Mouse (Mus musculus) c-Kit-negative CD71-positive TER-119-positive erythroid progenitor cells, embryonic 14.5 days (primary cell): ENCODE data around the gene Sh3kbp1.

Experiments
- DNase-seq: peaks from one replicate; pipeline ENCODE4 v3.0.0-alpha.2; 2013; ENCODE audit warnings: low read depth, low spot score

Gene Sh3kbp1

GRCm38 (mm10) chrX:159915125-159915524, 288.1 kb downstream of the Sh3kbp1 start:
- no peak for DNase-seq

GRCm38 (mm10) chrX:159924759-159925158, 297.7 kb downstream of the Sh3kbp1 start:
- DNase-seq = no peak

GRCm38 (mm10) chrX:159928165-159928564, 301.1 kb downstream of the Sh3kbp1 start:
- no peak for DNase-seq

- DNase-seq = no peak
These were observed 301.8 kb downstream of the Sh3kbp1 start for GRCm38 (mm10) chrX:159928834-159929233.

GRCm38 (mm10) chrX:159932027-159932426, 305.0 kb downstream of the Sh3kbp1 start:
- DNase-seq = no peak

- DNase-seq = no peak
These were observed 315.5 kb downstream of the Sh3kbp1 start for GRCm38 (mm10) chrX:159942569-159942968.

- no peak for DNase-seq
These were observed 316.5 kb downstream of the Sh3kbp1 start for GRCm38 (mm10) chrX:159943586-159943985.

- DNase-seq = no peak
These were observed 326.7 kb downstream of the Sh3kbp1 start for GRCm38 (mm10) chrX:159953546-159954429.

- DNase-seq = no peak
These were observed 327.3 kb downstream of the Sh3kbp1 start for GRCm38 (mm10) chrX:159954430-159954779.

GRCm38 (mm10) chrX:159955433-159955832, 328.4 kb downstream of the Sh3kbp1 start:
- no peak for DNase-seq

GRCm38 (mm10) chrX:159961385-159961784, 334.3 kb downstream of the Sh3kbp1 start:
- no peak for DNase-seq

GRCm38 (mm10) chrX:159963273-159963672, 336.2 kb downstream of the Sh3kbp1 start:
- peak; percentile 3 for DNase-seq

- DNase-seq = no peak
These were observed 336.9 kb downstream of the Sh3kbp1 start for GRCm38 (mm10) chrX:159963925-159964324.

GRCm38 (mm10) chrX:159969025-159969424, 342.0 kb downstream of the Sh3kbp1 start:
- DNase-seq = no peak

GRCm38 (mm10) chrX:159971091-159971779, 344.2 kb downstream of the Sh3kbp1 start:
- DNase-seq = no peak

- peak; percentile 13 for DNase-seq
These were observed 346.7 kb downstream of the Sh3kbp1 start for GRCm38 (mm10) chrX:159973730-159974129.

- no peak for DNase-seq
These were observed 349.2 kb downstream of the Sh3kbp1 start for GRCm38 (mm10) chrX:159976243-159976642.

- no peak for DNase-seq
These were observed 361.2 kb downstream of the Sh3kbp1 start, which contains the start of gene Map3k15 for GRCm38 (mm10) chrX:159988002-159988960. Gene Map3k15 (plus strand): TSS chrX:159988433.

- no peak for DNase-seq
These were observed 368.7 kb downstream of the Sh3kbp1 start for GRCm38 (mm10) chrX:159995808-159996207.
